Mouse (Mus musculus): ENCODE data around the gene Ctsf. TPM values are rescaled to one million over a fixed set of nuclear protein-coding genes. Genes with fewer than 3 reads are reported as not detected.
"Not testable (repeated sequence)": the region's sequence is repeated elsewhere in the genome, so short reads cannot be mapped to it uniquely, and the experiment has no call there.

Ctsf gene
- total RNA-seq, 1 experiment from 2014 or later: 261 TPM

DNA sequence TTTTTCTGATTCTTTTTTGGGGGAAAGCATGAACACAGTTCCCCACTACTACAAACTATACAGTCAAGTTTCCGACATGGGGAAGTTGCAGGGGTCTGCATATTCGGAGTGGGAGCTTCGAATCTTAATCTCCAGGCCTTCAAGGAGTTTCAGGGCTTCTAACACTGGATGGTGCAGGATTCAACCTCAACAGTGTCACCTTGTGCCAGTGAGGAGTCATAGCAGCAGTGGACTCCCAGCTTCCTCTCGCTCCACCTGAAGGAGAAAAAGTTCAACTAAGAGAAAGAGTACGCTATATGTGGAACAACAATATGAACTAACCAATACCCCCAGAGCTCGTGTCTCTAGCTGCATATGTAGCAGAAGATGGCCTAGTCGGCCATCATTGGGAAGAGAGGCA is 7.4 kb upstream of the Ctsf start:
- DNase-seq: peak; percentile 50

GRCm38 (mm10) chr19:4849800-4850199 is 5.1 kb upstream of the Ctsf start:
- no peak for DNase-seq

DNA sequence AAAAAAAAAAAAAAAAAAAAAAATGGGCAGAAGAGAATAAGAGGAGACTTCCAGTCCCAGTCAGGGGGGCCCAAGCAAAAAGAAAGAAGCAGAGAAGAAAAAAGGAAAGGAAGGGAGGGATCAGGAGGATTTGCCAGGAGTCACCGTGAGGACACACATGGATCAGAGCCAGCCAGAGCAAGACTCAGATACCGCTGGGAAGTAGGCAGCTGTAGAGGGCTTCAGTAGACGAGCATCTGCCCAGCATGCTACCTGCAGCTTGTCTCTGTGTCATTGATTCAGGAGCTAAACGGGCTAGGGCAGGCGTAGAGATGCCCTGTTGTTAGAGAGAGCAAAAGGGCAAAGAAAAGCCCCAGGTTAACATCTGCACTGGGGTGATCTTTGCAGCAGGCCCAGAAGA is 4.6 kb upstream of the Ctsf start:
- no peak for DNase-seq

DNA sequence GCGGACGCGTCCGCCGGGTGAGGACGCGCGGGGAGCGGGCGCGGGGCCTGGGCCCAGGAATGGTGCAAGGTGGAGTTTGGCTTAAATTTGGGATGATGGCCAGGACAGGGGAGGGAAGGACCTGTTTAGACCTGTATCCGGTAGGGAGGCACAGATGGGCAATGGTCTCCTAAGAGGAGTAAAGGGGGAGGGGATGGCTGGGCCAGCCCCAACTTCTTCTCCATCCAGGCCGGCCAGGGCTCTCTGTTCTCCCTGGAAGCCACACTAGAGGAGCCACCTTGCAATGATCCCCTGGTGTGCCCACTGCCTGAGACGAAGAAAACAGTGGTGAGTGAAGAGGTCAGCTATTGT is 515 bp downstream of the Ctsf start:
- DNase-seq: no peak

- peak; percentile 63 for DNase-seq
Measured at GRCm38 (mm10) chr19:4855951-4856350, 1.0 kb downstream of the Ctsf start.

- DNase-seq: no peak
Measured at GRCm38 (mm10) chr19:4859081-4859480, 4.2 kb downstream of the Ctsf start.

DNA sequence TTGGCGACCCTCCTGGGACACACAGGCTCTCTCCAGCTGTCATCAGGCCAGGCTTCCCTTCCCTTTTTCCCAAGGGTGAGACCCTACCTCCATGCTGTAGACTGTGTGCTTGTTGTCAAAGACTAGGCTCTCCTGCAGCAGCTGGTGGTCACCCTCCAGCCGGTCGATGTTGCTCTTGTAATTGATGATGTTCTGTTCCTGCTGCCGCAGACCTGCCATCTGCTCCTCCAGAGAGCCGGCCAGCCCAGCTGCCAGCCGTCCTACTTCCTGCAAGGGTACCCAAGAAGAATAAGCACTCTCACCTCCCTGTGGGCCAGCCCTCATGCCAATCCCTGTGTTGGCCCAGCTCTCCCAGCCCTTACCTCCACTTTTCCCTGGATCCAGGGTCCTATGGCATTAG is 8.1 kb downstream of the Ctsf start:
- DNase-seq: no peak

GRCm38 (mm10) chr19:4865147-4865546 is 10.2 kb downstream of the Ctsf start:
- DNase-seq: peak; percentile 65

DNA sequence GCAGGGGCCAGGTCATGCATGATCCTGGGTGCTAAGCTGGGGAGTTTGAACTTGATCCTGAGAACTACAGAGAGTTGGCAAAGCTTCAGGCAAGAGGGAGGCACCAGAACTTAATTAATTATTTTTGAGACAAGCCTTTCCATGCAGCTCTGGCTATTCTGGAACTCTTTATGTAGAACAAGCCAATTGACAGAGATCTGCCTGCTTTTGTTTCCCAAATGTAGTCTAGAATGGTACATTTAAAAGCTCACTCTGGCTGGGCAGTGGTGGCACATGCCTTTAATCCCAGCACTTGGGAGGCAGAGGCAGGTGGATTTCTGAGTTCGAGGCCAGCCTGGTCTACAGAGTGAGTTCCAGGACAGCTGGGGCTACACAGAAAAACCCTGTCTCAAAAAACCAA is 19.7 kb downstream of the Ctsf start:
- DNase-seq: not testable (repeated sequence)

DNA sequence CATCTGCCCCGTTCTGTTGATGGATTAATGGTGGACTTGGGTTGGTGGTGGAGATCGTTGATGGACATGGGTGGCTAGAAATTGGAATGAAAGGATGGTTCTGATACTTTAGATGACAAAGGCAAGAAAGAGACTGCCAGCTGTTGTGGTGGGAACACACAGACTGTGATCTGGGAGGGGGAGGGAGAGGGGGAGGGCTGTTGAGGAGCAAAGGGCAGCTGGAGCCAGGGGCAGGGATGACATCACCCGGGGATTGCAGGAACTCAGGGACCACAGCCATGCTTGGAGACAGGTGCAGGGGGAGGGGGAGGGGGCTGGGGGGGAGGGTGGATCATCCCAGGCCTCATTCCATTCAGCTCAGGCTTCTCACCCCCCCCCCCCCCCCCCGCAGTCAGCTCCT is 21.3 kb downstream of the Ctsf start:
- DNase-seq: no peak

- no peak for DNase-seq
Measured at GRCm38 (mm10) chr19:4876755-4877154, 21.8 kb downstream of the Ctsf start.

DNA sequence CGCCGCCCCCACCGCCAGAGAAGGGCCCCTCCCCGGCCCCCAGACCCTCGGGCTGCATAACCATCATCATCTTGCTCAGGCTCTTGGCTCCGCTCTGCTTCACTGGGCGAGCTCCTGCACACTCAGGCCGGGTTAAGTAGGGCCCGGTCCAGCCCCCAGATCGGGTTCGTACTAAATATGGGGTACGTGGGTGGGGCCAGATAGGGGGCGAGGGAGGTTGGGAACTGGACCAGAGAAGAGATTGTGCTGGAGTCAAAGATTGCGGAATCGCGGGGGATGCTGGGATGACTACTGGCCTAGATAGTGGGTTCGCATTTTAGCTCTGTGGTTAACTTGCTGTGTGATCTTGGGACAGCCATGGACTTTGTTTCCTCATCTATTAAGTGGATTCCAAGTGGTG is 22.9 kb downstream of the Ctsf start, which contains the start of gene Actn3:
Gene Actn3 (minus strand): TSS at position 125 of the 400 bp plus-strand sequence.
- no peak for DNase-seq

GRCm38 (mm10) chr19:4878405-4879323 is 23.7 kb downstream of the Ctsf start, which contains the start of gene Zdhhc24:
Zdhhc24 (plus strand) TSS chr19:4878668.
- peak; percentile 98 for DNase-seq

- DNase-seq: no peak
Measured at GRCm38 (mm10) chr19:4879324-4879703, 24.4 kb downstream of the Ctsf start.

DNA sequence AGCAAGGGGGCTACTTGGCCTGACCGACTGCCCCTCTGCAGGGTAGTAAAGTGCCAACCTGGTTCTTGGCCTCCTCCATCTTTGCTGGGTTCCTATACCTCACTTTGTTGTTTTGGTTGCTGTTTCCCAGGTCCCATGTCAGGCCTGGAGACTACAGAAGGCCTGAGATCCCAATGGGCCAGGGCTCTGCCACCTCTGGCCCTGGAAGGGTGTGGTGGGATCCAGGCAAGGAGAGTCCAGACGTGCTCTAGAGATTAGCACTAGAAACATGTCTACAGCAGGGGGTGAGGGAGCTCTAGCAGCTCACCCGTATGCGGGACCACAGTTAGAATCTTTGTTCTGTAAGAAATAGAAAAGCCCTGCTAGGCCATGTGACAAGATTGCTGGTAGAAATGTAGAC is 29.0 kb downstream of the Ctsf start:
- DNase-seq: no peak

DNA sequence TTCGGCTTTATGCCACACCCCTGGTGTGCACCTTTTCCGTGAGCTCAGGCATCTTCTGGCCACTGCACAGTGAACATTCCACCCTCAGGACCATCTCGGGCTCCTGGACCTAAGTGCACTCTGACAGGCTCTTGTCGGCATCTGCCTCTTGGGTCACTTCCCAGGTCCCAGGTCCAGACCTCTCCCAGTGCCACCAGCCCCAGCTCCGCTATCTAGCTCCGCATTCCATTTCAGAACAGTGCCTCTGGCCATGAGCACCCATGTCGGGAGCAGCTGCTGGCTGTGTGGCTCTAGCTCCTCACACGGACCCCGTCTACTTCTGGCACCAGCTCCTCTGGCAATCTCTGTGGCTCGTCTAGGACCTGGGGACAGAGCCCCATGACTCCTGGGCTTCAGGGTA is 34.9 kb downstream of the Ctsf start:
- no peak for DNase-seq

DNA sequence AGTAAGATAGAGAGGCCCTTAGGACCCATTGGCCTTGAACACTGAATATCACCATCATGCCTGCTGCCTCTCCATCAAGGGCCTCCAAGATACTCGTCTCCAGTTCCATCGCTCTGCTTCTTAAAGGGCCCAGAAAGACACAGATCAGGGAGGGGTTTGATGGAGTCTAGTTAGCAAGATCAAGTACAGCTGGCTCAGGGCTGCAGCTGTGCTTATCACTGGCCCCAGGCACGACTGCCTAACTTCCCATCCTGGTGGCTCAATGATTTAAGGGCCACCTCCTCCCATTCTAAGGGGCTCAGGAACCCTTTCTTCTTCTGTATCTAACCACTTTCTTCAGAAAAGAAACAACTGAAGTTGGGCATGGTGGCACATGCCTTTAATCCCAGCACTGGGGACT is 36.9 kb downstream of the Ctsf start:
- DNase-seq: no peak

DNA sequence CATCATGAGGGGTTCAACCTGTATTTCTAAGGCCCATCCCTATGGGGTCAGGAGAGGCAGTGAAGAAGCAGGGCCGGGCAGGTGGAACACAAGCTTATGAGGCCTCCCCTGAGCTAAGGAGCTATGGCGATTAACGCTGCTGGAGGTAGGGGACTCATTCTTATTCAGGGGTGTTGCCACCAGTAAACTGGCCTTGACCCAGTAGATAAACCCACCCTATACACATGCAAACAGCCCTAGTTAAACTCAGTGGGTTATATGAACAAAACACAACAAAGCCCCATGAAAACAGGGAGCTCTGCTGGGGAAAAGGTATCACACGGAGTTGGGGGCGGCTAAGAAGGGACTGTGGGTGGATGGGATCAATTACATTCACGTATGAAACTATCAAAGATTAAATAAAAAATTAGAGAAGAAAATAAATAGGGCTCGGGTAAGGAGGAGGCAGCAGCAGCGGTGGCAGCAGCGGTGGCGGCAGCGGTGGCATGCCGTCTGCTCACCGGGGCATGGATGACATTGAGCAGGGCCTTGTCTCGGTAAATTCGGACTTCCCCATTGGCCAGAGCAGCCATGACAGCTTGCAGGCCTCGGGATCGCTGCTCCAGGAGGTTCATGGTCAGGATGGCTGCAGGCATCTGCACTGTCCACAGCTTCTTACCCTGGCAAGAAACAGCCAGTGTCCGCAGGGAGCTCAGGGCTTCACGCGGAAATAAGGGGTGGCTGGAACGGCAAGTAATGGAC is 42.0 kb downstream of the Ctsf start:
- DNase-seq: peak; percentile 26

DNA sequence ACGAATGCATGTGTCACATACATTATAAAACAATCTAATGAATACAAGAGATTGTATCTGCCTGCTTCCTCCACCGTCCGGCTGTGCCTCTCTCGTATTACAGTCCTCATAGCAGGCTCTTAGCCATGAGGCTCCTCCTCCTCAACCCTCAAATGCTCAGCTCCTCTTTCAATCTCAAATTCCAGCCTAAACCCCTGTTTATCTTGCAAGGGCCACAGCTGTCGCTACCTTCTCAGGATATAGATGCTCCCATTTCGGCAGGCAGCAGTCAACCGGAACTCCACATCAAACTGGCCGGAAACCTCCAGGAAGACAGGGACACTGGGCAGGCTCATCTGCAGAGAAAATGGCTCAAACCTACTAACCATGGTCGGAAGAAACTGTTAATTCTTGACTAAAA is 44.0 kb downstream of the Ctsf start:
- no peak for DNase-seq

GRCm38 (mm10) chr19:4899888-4900287 is 45.0 kb downstream of the Ctsf start:
- DNase-seq: no peak

- peak; percentile 91 for DNase-seq
Measured at GRCm38 (mm10) chr19:4905979-4906794, 51.3 kb downstream of the Ctsf start, which contains the start of gene Bbs1. Bbs1 (minus strand) TSS chr19:4906628.

- peak; percentile 58 for DNase-seq
Measured at GRCm38 (mm10) chr19:4908107-4908506, 53.2 kb downstream of the Ctsf start.

DNA sequence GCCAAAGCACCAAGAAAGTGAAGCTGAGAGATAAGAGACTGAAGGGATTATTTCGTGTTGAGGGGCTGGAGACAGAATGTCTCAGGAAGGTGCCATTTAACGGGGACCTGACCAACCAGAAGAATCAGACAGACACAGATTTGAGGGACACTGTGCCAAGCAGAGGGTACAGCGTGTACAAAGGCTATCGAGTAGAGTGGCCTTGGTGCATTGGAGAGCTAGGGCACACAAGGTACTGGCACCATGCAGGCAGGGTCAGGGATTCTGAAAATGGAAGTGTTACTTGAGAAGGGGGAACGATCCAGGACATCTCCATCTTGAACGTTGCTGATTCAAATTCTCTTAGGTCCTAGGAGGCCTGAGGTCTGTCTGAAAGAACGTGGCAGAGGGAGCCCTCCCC is 54.4 kb downstream of the Ctsf start:
- no peak for DNase-seq

Measured in adrenal gland, postnatal 14 days (tissue).